ENCODE assay signal across 8 mouse cellular contexts in genomic region chr13:48877805-48878204, GRCm38 (mm10). TPM values are rescaled to one million over a fixed set of nuclear protein-coding genes. Genes with fewer than 3 reads are reported as not detected.
DNase-seq lines count a peak whose midpoint lies in the region; ATAC-seq lines count a peak whose summit lies in the region.

No protein-coding gene starts in this region.

- H3K4me1 ChIP-seq in heart, embryonic 16.5 days (ENCODE audit: control insufficient read depth, insufficient read depth, low read length) = peaks cover 15% of the 10 kb centered on the region
- H3K4me1 ChIP-seq in embryonic facial prominence, embryonic 11.5 days (ENCODE audit: control insufficient read depth, insufficient read depth, low read length) = no peaks in the 10 kb centered on the region
- no peaks in the 10 kb centered on the region; the same call in 1 of the 2 replicates for H3K4me1 ChIP-seq in intestine, embryonic 14.5 days (replicated peaks; ENCODE audit: control insufficient read depth, insufficient read depth, low read length)
- peaks cover 6% of the 10 kb centered on the region; the same call in 1 of the 2 replicates for H3K4me1 ChIP-seq in midbrain, embryonic 14.5 days (ENCODE audit: control insufficient read depth, insufficient read depth, low read length)

- H3K4me3 ChIP-seq in heart, embryonic 16.5 days (ENCODE audit: low read length) = peak overlapping the region; percentile 54
- 0 out of 2 replicates have a peak overlapping the region, but pooled peaks have one; percentile 33 for H3K4me3 ChIP-seq in embryonic facial prominence, embryonic 11.5 days (ENCODE audit: low read depth, low read length)
- peak overlapping the region; percentile 38 for H3K4me3 ChIP-seq in intestine, embryonic 14.5 days (ENCODE audit: low read depth, low read length)
- peak overlapping the region; percentile 47 for H3K4me3 ChIP-seq in midbrain, embryonic 14.5 days (replicated peaks; ENCODE audit: low read depth, low read length)

- H3K9ac ChIP-seq in heart, embryonic 16.5 days (ENCODE audit: low read length) = peak overlapping the region; percentile 82
- peak overlapping the region; percentile 78 for H3K9ac ChIP-seq in embryonic facial prominence, embryonic 11.5 days (replicated peaks; ENCODE audit: low read length)
- H3K9ac ChIP-seq in intestine, embryonic 14.5 days (ENCODE audit: low read length) = peak overlapping the region; percentile 75
- H3K9ac ChIP-seq in midbrain, embryonic 14.5 days (replicated peaks; ENCODE audit: low read length) = peak overlapping the region; percentile 79

- no peaks in the 10 kb centered on the region for H3K9me3 ChIP-seq in heart, embryonic 16.5 days (replicated peaks; ENCODE audit: control insufficient read depth, low read length)
- no peaks in the 10 kb centered on the region for H3K9me3 ChIP-seq in embryonic facial prominence, embryonic 11.5 days (replicated peaks; ENCODE audit: control insufficient read depth, low read length)
- no peaks in the 10 kb centered on the region for H3K9me3 ChIP-seq in intestine, embryonic 14.5 days (ENCODE audit: control insufficient read depth, low read length)
- H3K9me3 ChIP-seq in midbrain, embryonic 14.5 days (ENCODE audit: control insufficient read depth, low read length) = no peaks in the 10 kb centered on the region

- H3K27ac ChIP-seq in heart, embryonic 16.5 days (ENCODE audit: low read length) = peak overlapping the region; percentile 91
- no peak overlapping the region for H3K27ac ChIP-seq in embryonic facial prominence, embryonic 11.5 days (replicated peaks; ENCODE audit: low read depth, low read length)
- H3K27ac ChIP-seq in intestine, embryonic 14.5 days (ENCODE audit: low read depth) = no peak overlapping the region; the same call in 1 of the 2 replicates
- peak overlapping the region; percentile 92 for H3K27ac ChIP-seq in midbrain, embryonic 14.5 days (replicated peaks; ENCODE audit: low read depth, low read length)

- no peak for ATAC-seq in heart, embryonic 16.5 days (replicated peaks; ENCODE audit: extremely low read depth, insufficient read depth, low FRiP score)
- no peak for ATAC-seq in embryonic facial prominence, embryonic 11.5 days (replicated peaks; ENCODE audit: insufficient number of reproducible peaks, low FRiP score, low TSS enrichment, low read depth)
- no peak for ATAC-seq in intestine, embryonic 14.5 days (replicated peaks; ENCODE audit: low FRiP score, low TSS enrichment, low read depth)
- ATAC-seq in midbrain, embryonic 14.5 days (ENCODE audit: low FRiP score, low TSS enrichment) = no peak
- no peak for ATAC-seq in megakaryocyte-erythroid progenitor cell, adult 5-6 weeks (replicated peaks; ENCODE audit: low FRiP score, low TSS enrichment, poor library complexity, severe bottlenecking)

- H3K36me3 ChIP-seq in heart, embryonic 16.5 days (ENCODE audit: control insufficient read depth, insufficient read depth) = peaks cover 12% of the 10 kb centered on the region
- peaks cover 2% of the 10 kb centered on the region for H3K36me3 ChIP-seq in embryonic facial prominence, embryonic 11.5 days (replicated peaks; ENCODE audit: control insufficient read depth, insufficient read depth, low read depth, low read length)
- peaks cover 40% of the 10 kb centered on the region for H3K36me3 ChIP-seq in intestine, embryonic 14.5 days (ENCODE audit: control insufficient read depth, insufficient read depth, low read length)
- peaks cover 21% of the 10 kb centered on the region for H3K36me3 ChIP-seq in midbrain, embryonic 14.5 days (ENCODE audit: control insufficient read depth, insufficient read depth, low read length)

- intact Hi-C loops in gastrocnemius, postnatal 14 days (cut with DNase I; ENCODE audit: low total_unique reads) = no loop called here

- DNase-seq in heart, postnatal 4 days = no peak
- DNase-seq in embryonic facial prominence, embryonic 11.5 days (ENCODE audit: low spot score) = no peak
- DNase-seq in intestine, embryonic 14.5 days (ENCODE audit: low spot score) = no peak
- no peak for DNase-seq in midbrain, embryonic 14.5 days
- no peak for DNase-seq in gastrocnemius, postnatal 14 days
- no peak for DNase-seq in frontal cortex, postnatal 25 days (ENCODE audit: low spot score in 2 of 2)

- H3K27me3 ChIP-seq in heart, embryonic 16.5 days (ENCODE audit: control insufficient read depth, insufficient read depth, low read length) = no peaks in the 10 kb centered on the region
- H3K27me3 ChIP-seq in embryonic facial prominence, embryonic 11.5 days (ENCODE audit: control insufficient read depth, insufficient read depth, low read length) = no peaks in the 10 kb centered on the region
- no peaks in the 10 kb centered on the region for H3K27me3 ChIP-seq in intestine, embryonic 14.5 days (replicated peaks; ENCODE audit: control insufficient read depth, insufficient read depth, low read length)
- no peaks in the 10 kb centered on the region for H3K27me3 ChIP-seq in midbrain, embryonic 14.5 days (ENCODE audit: control insufficient read depth, insufficient read depth, low read length)

- H3K4me2 ChIP-seq in heart, embryonic 16.5 days (ENCODE audit: low read depth, low read length) = peak overlapping the region; percentile 89
- H3K4me2 ChIP-seq in embryonic facial prominence, embryonic 11.5 days (ENCODE audit: low read depth, low read length) = peak overlapping the region; percentile 7; the same call in 1 of the 2 replicates
- peak overlapping the region; percentile 73 for H3K4me2 ChIP-seq in intestine, embryonic 14.5 days (ENCODE audit: low read length)
- H3K4me2 ChIP-seq in midbrain, embryonic 14.5 days (ENCODE audit: low read length) = peak overlapping the region; percentile 82

RNA-seq across cellular contexts. Expression of gene Phf2, which starts 6.9 kb away (rescaled TPM):
- 4.4 TPM in 2 replicates for polyA plus RNA-seq in heart, embryonic 16.5 days (2015; fragmentation: Nextera tagmentation; extraction: Ambion mirVana)
- total RNA-seq in heart, postnatal 4 days (2021) = 10 to 100 TPM; 29.4 to 32.5 TPM
- polyA plus RNA-seq in embryonic facial prominence, embryonic 11.5 days (2014; fragmentation: Nextera tagmentation; extraction: Ambion mirVana) = 10.1 and 11.0 TPM in 2 replicates
- polyA plus RNA-seq in intestine, embryonic 14.5 days (2014; fragmentation: Nextera tagmentation; extraction: Ambion mirVana) = 9.9 TPM in 2 replicates
- polyA plus RNA-seq in midbrain, embryonic 14.5 days (2014; fragmentation: Nextera tagmentation; extraction: Ambion mirVana) = 12.1 and 14.3 TPM in 2 replicates
- 25.2 and 26.1 TPM in 2 replicates for total RNA-seq in megakaryocyte-erythroid progenitor cell, adult 5-6 weeks (2014; fragmentation: Nextera tagmentation)
- 6.1 and 10.9 TPM in 2 replicates for total RNA-seq in megakaryocyte-erythroid progenitor cell, adult 5-6 weeks (2017)
- total RNA-seq in gastrocnemius, postnatal 14 days (2021) = 10 to 100 TPM; 21.5 to 22.3 TPM

Comparison
In these comparisons a context has a peak if more than half of its experiments do, and no peak if none do; other contexts are left out.
1. H3K27ac ChIP-seq: peak in heart, embryonic 16.5 days (single experiment) and midbrain, embryonic 14.5 days (single experiment); none in embryonic facial prominence, embryonic 11.5 days (single experiment) and intestine, embryonic 14.5 days (single experiment).
2. H3K4me2 ChIP-seq: peak in every context shown above with its lines; median percentile 89 in heart, embryonic 16.5 days; 82 in midbrain, embryonic 14.5 days; 73 in intestine, embryonic 14.5 days; 7 in embryonic facial prominence, embryonic 11.5 days.
3. Peak in every context shown above with its lines, with median percentiles within 50 percentile points of each other: H3K4me3 ChIP-seq and H3K9ac ChIP-seq.